Mouse (Mus musculus): ENCODE data around the gene Plekhj1.

Gene Plekhj1

GRCm38 (mm10) chr10:80805925-80806324, 7.5 kb upstream of the Plekhj1 start:
- DNase-seq (ENCODE audit: low spot score in 2 of 2): peak in 1 of 2 experiments; percentile 69

DNA sequence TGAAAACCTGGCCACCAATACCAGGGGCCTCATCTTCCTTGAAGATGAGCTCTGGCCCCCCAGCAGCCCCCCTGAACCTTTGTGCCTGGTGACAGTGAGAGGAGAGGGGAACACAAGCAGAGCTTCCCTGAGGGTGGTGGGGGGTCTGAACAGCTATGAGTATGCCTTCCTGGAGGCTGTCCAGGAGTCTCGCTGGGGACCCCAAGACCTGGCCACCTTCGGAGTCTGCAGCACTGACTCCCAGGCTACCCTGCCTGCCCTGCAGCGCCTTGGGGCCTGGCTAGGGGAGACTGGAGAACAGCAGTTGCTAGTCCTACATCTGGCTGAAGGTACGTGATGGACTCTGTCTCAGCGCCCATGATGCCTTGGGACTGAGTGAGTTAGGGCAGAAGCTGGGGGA, 6.9 kb upstream of the Plekhj1 start:
- no peak for DNase-seq (ENCODE audit: low spot score in 2 of 2)

DNA sequence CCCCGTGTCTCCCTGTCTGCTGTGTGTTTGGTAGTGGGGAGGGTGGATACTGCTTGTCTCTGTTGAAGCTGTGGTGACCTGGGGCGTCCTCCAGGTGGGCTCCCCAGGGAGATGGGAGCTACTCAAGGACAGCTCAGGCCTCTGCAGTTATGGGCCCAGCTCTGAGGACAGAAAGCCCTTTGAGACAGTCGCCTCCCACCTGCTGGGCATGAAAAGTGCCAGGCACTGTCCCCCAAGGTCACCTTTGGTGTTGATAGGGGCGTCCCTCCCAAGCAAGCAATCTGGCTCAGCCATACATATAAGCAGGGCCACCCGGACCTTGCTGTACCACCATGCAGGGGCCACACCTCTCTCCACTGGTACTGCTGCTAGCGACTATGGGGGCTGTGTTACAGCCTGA, 6.5 kb upstream of the Plekhj1 start, which contains the start of gene Amh:
TSS of gene Amh (plus strand) at position 328 of the 400 bp plus-strand sequence.
- DNase-seq (ENCODE audit: low spot score in 2 of 2): no peak

DNA sequence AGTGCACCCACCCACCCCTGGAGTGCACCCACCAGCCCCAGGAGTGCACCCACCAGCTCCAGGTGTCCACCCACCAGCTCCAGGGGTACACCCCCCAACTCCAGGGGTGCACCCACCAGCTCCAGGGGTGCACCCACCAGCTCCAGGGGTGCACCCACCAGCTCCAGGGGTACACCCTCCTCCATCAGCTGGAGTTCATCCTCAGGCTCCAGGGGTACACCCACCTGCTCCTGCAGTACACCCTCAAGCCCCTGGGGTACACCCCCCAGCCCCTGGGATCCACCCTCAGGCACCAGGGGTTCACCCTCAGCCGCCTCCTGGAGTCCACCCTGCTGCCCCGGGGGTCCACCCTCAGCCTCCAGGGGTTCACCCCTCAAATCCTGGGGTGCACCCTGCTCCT, 5.9 kb upstream of the Plekhj1 start:
- no peak for DNase-seq (ENCODE audit: low spot score in 2 of 2)

GRCm38 (mm10) chr10:80802996-80803395, 4.6 kb upstream of the Plekhj1 start:
- DNase-seq (ENCODE audit: low spot score in 2 of 2): no peak

GRCm38 (mm10) chr10:80802204-80802912, 3.9 kb upstream of the Plekhj1 start:
- DNase-seq (ENCODE audit: low spot score in 2 of 2): no peak

GRCm38 (mm10) chr10:80799070-80799566, 692 bp upstream of the Plekhj1 start:
- no peak for DNase-seq (ENCODE audit: low spot score in 2 of 2)

GRCm38 (mm10) chr10:80797186-80798149, 958 bp downstream of the Plekhj1 start:
- peak in 1 of 2 experiments; percentile 48 for DNase-seq (ENCODE audit: low spot score in 2 of 2)

- no peak for DNase-seq (ENCODE audit: low spot score in 2 of 2)
These were observed 2.0 kb downstream of the Plekhj1 start for GRCm38 (mm10) chr10:80796307-80796848.

DNA sequence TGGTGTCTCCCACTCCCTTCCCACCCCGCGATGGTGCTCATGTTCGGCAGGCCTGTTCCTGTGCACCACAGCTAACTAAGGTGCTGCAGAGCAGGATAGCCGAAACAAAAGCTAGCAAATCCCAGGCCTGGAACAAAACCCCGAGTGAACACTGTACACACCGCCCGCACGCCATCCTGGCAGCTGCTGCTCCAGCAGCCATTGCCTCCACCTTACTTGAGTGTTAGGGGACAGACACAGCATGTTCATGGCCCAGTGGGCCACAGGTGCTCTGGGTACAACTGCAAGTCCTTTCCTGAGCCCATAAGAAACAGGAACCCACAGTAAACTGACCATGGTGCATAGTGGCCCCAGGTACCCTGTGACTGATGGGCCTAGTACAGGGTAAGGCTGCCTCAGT, 3.7 kb downstream of the Plekhj1 start:
- no peak for DNase-seq (ENCODE audit: low spot score in 2 of 2)

- no peak for DNase-seq (ENCODE audit: low spot score in 2 of 2)
These were observed 4.6 kb downstream of the Plekhj1 start for GRCm38 (mm10) chr10:80793803-80794202.

- DNase-seq (ENCODE audit: low spot score in 2 of 2): no peak
These were observed 5.2 kb downstream of the Plekhj1 start for GRCm38 (mm10) chr10:80793033-80793784.

DNA sequence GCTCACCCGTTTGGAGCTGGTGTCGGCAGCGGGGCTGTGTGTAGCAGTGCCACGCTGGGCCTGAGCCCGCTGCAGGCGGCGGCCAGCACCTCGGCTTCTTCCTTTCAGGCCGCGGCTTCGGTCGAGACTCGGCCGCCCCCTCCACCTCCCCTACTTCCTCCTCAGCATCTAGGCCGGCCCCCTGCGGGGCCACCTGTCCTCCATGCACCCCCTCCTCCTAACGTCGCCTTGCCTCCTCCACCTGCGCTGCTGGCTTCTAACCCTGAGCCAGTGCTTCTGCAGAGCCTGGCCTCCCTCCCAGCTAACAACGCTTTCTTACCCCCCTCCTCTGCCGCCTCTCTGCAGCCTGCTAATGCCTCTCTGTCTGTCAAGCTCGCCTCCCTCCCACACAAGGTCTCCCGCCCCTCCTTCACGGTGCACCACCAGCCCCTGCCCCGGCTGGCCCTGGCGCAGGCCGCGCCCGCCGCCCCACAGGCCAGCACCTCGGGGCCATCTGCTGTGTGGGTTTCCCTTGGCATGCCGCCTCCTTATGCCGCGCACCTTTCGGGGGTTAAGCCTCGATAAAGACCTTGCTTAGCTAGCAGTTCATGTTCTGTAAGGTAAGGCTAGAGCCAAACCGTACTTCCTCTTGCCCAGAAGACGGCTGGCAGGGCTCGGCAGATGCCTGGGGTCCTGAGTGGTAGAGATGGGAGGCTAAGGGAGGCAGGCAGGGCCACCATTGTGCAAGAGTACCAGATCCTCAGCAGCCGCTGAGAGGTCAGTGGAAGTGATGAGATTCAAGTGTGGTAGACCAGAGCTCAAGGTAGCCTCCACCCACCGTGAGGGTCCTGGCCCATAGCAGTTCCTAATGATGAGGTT, 6.0 kb downstream of the Plekhj1 start:
- DNase-seq (ENCODE audit: low spot score in 2 of 2): no peak

- no peak for DNase-seq (ENCODE audit: low spot score in 2 of 2)
These were observed 6.8 kb downstream of the Plekhj1 start for GRCm38 (mm10) chr10:80791476-80792174.

- DNase-seq (ENCODE audit: low spot score in 2 of 2): no peak
These were observed 7.5 kb downstream of the Plekhj1 start for GRCm38 (mm10) chr10:80790761-80791404.

- DNase-seq (ENCODE audit: low spot score in 2 of 2): no peak
These were observed 10.9 kb downstream of the Plekhj1 start for GRCm38 (mm10) chr10:80787517-80787916.

DNA sequence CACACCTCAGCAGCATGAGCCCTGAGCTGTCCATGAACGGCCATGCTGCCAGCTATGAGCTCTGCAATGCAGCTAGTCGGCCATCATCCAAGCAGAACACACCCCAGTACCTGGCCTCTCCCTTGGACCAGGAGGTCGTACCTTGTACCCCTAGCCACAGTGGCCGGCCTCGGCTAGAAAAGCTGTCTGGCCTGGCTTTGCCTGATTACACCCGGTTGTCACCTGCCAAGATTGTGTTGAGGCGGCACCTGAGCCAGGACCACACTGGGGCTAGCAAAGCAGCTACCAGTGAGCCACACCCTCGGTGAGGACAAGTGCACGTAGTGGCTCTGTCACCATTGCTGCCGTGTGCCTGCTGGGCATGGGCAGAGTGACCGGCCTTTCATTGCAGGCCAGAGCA, 12.5 kb downstream of the Plekhj1 start:
- no peak for DNase-seq (ENCODE audit: low spot score in 2 of 2)

DNA sequence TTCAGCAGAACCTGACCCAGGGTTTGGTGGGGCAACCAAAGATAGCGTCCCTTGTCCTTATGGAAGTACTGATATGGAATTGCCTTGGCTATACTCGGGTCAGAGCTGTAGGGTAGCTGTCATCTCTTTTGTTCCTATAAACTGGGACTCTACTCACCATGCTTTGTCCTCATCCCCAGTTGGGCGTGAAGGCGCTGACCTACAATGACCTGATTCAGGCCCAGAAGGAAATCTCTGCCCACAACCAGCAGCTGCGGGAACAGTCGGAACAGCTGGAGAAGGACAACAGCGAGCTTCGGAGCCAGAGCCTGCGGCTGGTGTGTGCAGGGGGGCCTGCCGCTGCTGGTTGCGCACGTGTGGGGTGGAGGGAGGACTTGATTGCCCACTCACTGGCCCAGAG, 13.6 kb downstream of the Plekhj1 start:
- no peak for DNase-seq (ENCODE audit: low spot score in 2 of 2)

- DNase-seq (ENCODE audit: low spot score in 2 of 2): no peak
These were observed 14.1 kb downstream of the Plekhj1 start for GRCm38 (mm10) chr10:80784302-80784701.

Data from urinary bladder, adult 18-20 months (tissue).